Mouse (Mus musculus): ENCODE data around the gene Whrn.

- peak; percentile 100 for TF ChIP-seq CTCF (IDR thresholded peaks at IDR 0.05; ENCODE audit: control insufficient read depth, insufficient read depth, low read length)
- TF ChIP-seq POLR2A (IDR thresholded peaks at IDR 0.05; ENCODE audit: borderline replicate concordance, control insufficient read depth, low read depth, low read length), result no peak
Measured at GRCm38 (mm10) chr4:63368577-63368976, 127.2 kb downstream of the Whrn start.
